Mouse (Mus musculus) cortical plate, adult 2 months (tissue): ENCODE measurements around the gene Cd164l2.

ENCODE experiments used
- CTCF ChIP-seq: fragments of 200-500 bp; IDR thresholded peaks from 2 replicates; pipeline ENCODE4 v1.5.1; 2011; ENCODE audit warnings: mild to moderate bottlenecking, control low read depth, low read length; ENCODE audit not compliant: insufficient read depth; ENCODE audit errors: extremely low read depth
- POLR2A ChIP-seq: fragments of 200-500 bp; IDR thresholded peaks from 2 replicates; pipeline ENCODE4 v1.6.1; 2011; ENCODE audit warnings: mild to moderate bottlenecking, low read length, control low read depth; ENCODE audit not compliant: insufficient read depth; ENCODE audit errors: extremely low read depth

- TF ChIP-seq CTCF = no peak
- TF ChIP-seq POLR2A = no peak
Observed at GRCm38 (mm10) chr4:133244289-133244688, 32.4 kb downstream of the Cd164l2 start.
